Mouse (Mus musculus): ENCODE measurements at regions not wholly inside any gene's neighbourhood (a gene's known extent, or its start where the extent isn't known, plus 50 kb on each side); places are given as distances from the start of the nearest gene placed in this dataset.
A peak's percentile ranks its signal among the peaks of the same experiment; 100 is the strongest.

DNA sequence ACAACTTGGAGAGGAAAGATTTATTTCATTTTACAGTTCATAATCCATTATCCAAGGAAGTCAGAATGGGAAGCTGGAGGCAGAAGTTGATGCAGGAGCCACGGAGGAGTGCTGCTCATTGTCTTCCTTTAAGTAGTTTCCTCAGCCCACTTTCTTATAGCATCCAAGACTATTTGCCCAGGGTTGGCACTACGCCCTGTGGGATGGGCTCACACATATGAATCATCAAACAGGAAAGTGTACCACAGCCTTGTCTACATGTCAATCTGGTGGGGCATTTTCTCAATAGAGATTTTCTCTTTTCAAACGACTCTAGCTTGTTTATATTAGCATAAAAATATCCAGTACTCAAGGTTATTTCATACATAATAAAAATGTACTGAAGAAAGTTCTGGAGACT, 88.2 kb upstream of the Asb5 start:
- Histone ChIP-seq H3K27me3 (ENCODE audit: control insufficient read depth, insufficient read depth, low read length) (no peaks in the 10 kb centered on the region), H3K4me3 (ENCODE audit: low read depth, low read length) (no peak overlapping the region), H3K4me2 (no peak overlapping the region), H3K27ac (ENCODE audit: low read depth, low read length) (no peak overlapping the region), H3K4me1 (ENCODE audit: control insufficient read depth, insufficient read depth, low read length) (no peaks in the 10 kb centered on the region), H3K9ac (ENCODE audit: low read length) (no peak overlapping the region), H3K9me3 (ENCODE audit: control insufficient read depth, low read length) (no peaks in the 10 kb centered on the region), H3K36me3 (ENCODE audit: control insufficient read depth, insufficient read depth, low read length) (no peaks in the 10 kb centered on the region)
- ATAC-seq (ENCODE audit: low FRiP score), result no peak
- no peak for DNase-seq (ENCODE audit: low spot score, missing footprints)
- WGBS, result 85% methylated on average over 3 of the region's 3 CpGs

DNA sequence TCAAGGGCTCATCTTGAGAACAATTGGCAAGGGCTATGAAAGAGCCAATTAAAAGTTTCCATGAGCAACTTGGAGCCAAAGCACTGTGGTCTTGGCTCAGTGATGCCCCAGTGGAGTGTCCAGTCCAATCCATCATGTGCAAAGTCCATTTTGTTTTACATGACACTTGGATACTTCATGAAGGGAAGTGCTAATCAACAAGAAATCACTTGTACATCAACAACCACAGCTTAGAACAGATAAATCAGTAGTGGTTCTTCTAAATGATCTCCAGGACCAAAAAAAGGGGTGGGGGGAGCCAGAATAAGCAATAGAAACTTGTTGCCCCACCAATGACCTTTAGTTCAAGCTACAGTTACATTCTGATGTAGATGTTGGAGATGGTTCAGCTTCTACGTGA, 87.0 kb upstream of the Asb5 start:
- Histone ChIP-seq H3K9ac (ENCODE audit: low read length) (no peak overlapping the region), H3K4me2 (no peak overlapping the region), H3K4me1 (ENCODE audit: control insufficient read depth, insufficient read depth, low read length) (no peaks in the 10 kb centered on the region), H3K27me3 (ENCODE audit: control insufficient read depth, insufficient read depth, low read length) (no peaks in the 10 kb centered on the region), H3K27ac (ENCODE audit: low read depth, low read length) (no peak overlapping the region), H3K36me3 (ENCODE audit: control insufficient read depth, insufficient read depth, low read length) (no peaks in the 10 kb centered on the region), H3K9me3 (ENCODE audit: control insufficient read depth, low read length) (no peaks in the 10 kb centered on the region), H3K4me3 (ENCODE audit: low read depth, low read length) (no peak overlapping the region)
- no peak for DNase-seq (ENCODE audit: low spot score, missing footprints)
- 85% methylated on average over 1 of the region's 1 CpGs for WGBS
- no peak for ATAC-seq (ENCODE audit: low FRiP score)

DNA sequence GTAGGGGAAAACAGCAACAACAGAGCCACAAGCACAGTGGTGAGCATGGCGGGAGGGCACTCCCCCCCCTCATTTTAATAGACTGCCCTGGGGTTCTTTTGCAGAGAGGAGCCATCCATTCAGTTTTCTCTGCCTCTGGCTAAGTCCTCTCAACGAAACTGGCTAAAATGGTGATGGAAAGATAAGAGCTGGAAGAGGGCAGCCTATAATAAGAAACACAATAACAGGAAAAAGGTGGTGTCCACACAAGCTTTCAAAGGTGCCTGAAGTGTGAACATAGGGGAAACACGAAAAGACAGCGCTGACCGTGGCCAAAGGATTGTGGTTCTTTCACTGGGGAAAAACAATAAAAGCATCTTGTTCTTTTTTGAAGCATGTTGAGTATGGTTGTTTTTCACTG, 83.0 kb upstream of the Asb5 start:
- no peaks in the 10 kb centered on the region for H3K9me3 ChIP-seq (ENCODE audit: control insufficient read depth, low read length)
- H3K9ac ChIP-seq (ENCODE audit: low read length), result no peak overlapping the region
- no peak overlapping the region for H3K4me3 ChIP-seq (ENCODE audit: low read depth, low read length)
- no peaks in the 10 kb centered on the region for H3K27me3 ChIP-seq (ENCODE audit: control insufficient read depth, insufficient read depth, low read length)
- WGBS, result 25% methylated on average over 5 of the region's 5 CpGs
- no peaks in the 10 kb centered on the region for H3K4me1 ChIP-seq (ENCODE audit: control insufficient read depth, insufficient read depth, low read length)
- no peaks in the 10 kb centered on the region for H3K36me3 ChIP-seq (ENCODE audit: control insufficient read depth, insufficient read depth, low read length)
- DNase-seq (ENCODE audit: low spot score, missing footprints) (no peak), ATAC-seq (ENCODE audit: low FRiP score) (no peak)
- no peak overlapping the region for H3K4me2 ChIP-seq
- H3K27ac ChIP-seq (ENCODE audit: low read depth, low read length), result no peak overlapping the region

DNA sequence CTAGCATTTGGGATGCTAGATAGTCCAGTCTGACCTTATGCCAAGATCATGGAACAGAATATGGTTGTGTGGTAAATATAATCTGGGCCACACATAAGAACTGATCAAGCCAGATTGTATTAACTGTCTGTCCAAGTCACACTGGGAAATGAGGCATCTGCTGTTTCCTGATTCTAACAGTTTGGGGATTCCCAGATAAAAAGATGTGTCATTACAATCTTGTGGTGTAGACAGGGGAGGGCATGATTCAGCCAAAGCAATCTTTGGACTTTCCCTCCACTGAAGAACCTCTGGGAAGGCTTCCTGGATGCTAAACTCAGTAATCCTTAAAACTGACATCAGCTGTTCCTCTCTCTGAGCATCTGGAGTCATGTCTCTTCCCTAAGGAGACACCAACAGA, 79.6 kb upstream of the Asb5 start:
- DNase-seq (ENCODE audit: low spot score, missing footprints) (no peak), ATAC-seq (ENCODE audit: low FRiP score) (no peak)
- Histone ChIP-seq H3K27ac (ENCODE audit: low read depth, low read length) (no peak overlapping the region), H3K4me2 (no peak overlapping the region), H3K9me3 (ENCODE audit: control insufficient read depth, low read length) (no peaks in the 10 kb centered on the region), H3K27me3 (ENCODE audit: control insufficient read depth, insufficient read depth, low read length) (no peaks in the 10 kb centered on the region), H3K4me1 (ENCODE audit: control insufficient read depth, insufficient read depth, low read length) (no peaks in the 10 kb centered on the region), H3K4me3 (ENCODE audit: low read depth, low read length) (no peak overlapping the region), H3K9ac (ENCODE audit: low read length) (no peak overlapping the region), H3K36me3 (ENCODE audit: control insufficient read depth, insufficient read depth, low read length) (no peaks in the 10 kb centered on the region)

DNA sequence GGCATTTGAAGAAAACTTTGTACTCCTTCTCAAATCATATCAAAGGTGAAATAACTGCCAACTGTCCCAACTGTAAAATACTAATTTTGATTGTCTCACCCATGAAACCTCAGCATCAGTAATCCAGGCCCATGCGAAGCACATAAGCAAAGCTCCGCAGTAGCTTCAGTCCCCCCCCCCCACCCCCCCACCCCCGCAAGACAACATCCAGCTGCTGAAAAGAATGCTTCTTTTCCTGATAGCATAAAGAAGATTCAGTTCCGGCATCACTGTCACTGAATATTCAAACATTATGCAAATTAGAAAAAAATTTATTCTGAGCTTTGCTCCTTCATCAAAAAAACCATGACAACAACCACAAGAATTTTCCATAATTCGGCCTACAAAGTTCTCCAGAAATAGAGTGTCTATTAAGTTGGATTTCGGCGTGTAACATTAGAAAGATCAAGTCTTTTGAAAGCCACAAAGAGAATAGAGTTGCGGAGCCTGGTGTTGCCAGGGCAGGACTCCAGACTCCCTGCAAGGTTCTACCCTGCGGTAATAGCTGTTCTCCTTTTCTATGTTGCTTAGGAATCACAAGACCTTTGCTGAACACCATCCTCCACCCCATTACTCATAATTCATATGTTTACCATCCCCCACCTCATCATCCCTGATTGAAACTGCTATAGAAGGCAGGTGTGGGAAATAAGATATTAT, 77.9 kb upstream of the Asb5 start:
- no peaks in the 10 kb centered on the region for H3K36me3 ChIP-seq (ENCODE audit: control insufficient read depth, insufficient read depth, low read length)
- whole genome bisulfite sequencing, result 62% methylated on average over 9 of the region's 9 CpGs
- H3K4me3 ChIP-seq (ENCODE audit: low read depth, low read length), result no peak overlapping the region
- DNase-seq (ENCODE audit: low spot score, missing footprints), result peak; percentile 83
- H3K4me2 ChIP-seq, result no peak overlapping the region
- no peaks in the 10 kb centered on the region for H3K4me1 ChIP-seq (ENCODE audit: control insufficient read depth, insufficient read depth, low read length)
- H3K27me3 ChIP-seq (ENCODE audit: control insufficient read depth, insufficient read depth, low read length), result no peaks in the 10 kb centered on the region
- no peaks in the 10 kb centered on the region for H3K9me3 ChIP-seq (ENCODE audit: control insufficient read depth, low read length)
- no peak overlapping the region for H3K9ac ChIP-seq (ENCODE audit: low read length)
- ATAC-seq (ENCODE audit: low FRiP score), result peak; percentile 54; the same call in 1 of the 2 replicates
- no peak overlapping the region for H3K27ac ChIP-seq (ENCODE audit: low read depth, low read length)

DNA sequence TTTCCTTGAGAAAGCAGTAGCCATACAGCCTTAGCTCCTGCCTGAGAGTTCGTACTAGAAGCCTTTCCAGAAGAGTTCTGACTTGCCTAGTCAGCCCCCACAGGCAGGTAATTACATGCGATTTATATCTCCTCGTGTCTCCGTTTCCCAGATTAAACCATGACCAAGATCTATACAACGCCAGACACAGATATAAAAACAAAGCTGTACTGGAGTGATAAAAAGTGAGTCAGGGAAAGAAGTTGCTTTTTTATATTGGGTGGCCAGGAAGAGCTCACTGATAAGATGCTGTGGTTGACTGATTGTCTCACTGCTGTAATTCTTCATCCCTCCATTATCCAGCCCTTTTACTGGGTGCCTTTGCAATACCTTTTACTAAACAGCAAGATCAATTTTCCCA, 64.4 kb upstream of the Asb5 start:
- no peak for DNase-seq (ENCODE audit: low spot score, missing footprints)
- Histone ChIP-seq H3K4me2 (no peak overlapping the region), H3K9me3 (ENCODE audit: control insufficient read depth, low read length) (no peaks in the 10 kb centered on the region), H3K27ac (ENCODE audit: low read depth, low read length) (no peak overlapping the region), H3K9ac (ENCODE audit: low read length) (no peak overlapping the region), H3K4me1 (ENCODE audit: control insufficient read depth, insufficient read depth, low read length) (no peaks in the 10 kb centered on the region), H3K4me3 (ENCODE audit: low read depth, low read length) (no peak overlapping the region), H3K27me3 (ENCODE audit: control insufficient read depth, insufficient read depth, low read length) (no peaks in the 10 kb centered on the region), H3K36me3 (ENCODE audit: control insufficient read depth, insufficient read depth, low read length) (no peaks in the 10 kb centered on the region)
- no peak for ATAC-seq (ENCODE audit: low FRiP score)
- 79% methylated on average over 5 of the region's 5 CpGs for WGBS

DNA sequence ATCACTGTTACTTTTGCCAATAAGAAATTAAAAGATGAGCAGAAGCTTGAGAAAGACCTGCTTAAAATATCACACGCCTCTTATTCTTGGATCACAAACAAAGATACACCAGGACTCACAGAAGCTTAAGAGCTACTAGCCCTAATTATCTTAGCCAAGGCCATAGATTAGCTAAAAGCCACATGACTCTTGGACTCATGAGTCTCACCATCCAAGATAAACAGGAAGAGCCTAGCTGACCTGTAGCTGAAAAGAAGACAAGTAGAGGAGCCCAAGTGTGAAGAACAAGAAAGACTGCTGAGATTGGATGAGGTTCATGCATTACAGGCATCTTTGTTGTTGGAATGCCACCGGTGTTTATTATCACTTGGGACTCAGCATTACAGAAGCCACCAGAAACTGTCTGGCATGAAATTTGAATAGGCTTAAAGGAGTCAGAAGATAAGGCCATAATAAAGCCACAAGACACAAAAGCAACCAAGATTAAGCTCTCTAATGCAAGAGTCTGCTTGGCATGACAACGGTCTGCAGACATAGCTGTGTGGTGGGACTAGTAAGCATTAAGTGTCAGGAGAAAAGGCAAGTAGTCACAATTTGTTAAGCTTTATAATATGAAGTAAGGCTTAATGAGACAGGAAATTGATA, 63.8 kb upstream of the Asb5 start:
- no peaks in the 10 kb centered on the region for H3K27me3 ChIP-seq (ENCODE audit: control insufficient read depth, insufficient read depth, low read length)
- H3K9ac ChIP-seq (ENCODE audit: low read length), result no peak overlapping the region
- no peak overlapping the region for H3K4me2 ChIP-seq
- H3K27ac ChIP-seq (ENCODE audit: low read depth, low read length), result no peak overlapping the region
- H3K9me3 ChIP-seq (ENCODE audit: control insufficient read depth, low read length), result no peaks in the 10 kb centered on the region
- DNase-seq (ENCODE audit: low spot score, missing footprints) (no peak), ATAC-seq (ENCODE audit: low FRiP score) (no peak)
- H3K36me3 ChIP-seq (ENCODE audit: control insufficient read depth, insufficient read depth, low read length), result no peaks in the 10 kb centered on the region
- no peak overlapping the region for H3K4me3 ChIP-seq (ENCODE audit: low read depth, low read length)
- WGBS, result 87% methylated on average over 3 of the region's 3 CpGs
- H3K4me1 ChIP-seq (ENCODE audit: control insufficient read depth, insufficient read depth, low read length), result no peaks in the 10 kb centered on the region

All from midbrain, embryonic 11.5 days (tissue).